Mouse (Mus musculus): ENCODE data around the gene Zfp318. TPM values are rescaled to one million over a fixed set of nuclear protein-coding genes. Genes with fewer than 3 reads are reported as not detected.

Zfp318 gene
- polyA plus RNA-seq, 1 experiment, result 26.2 TPM

GRCm38 (mm10) chr17:46444839-46445579 is 61.5 kb downstream of the Zfp318 start:
- H3K4me1 ChIP-seq (ENCODE audit: control insufficient read depth, insufficient read depth, low read length), result no peaks in the 10 kb centered on the region
- no peak overlapping the region for H3K27ac ChIP-seq (ENCODE audit: insufficient read depth, low read depth, low read length)
- TF ChIP-seq POLR2A (IDR thresholded peaks at IDR 0.05; ENCODE audit: borderline replicate concordance, low read depth, low read length) (no peak), CTCF (IDR thresholded peaks at IDR 0.05; ENCODE audit: low read depth, low read length) (no peak)
- H3K4me3 ChIP-seq (ENCODE audit: insufficient read depth, low read length), result no peak overlapping the region

- H3K27ac ChIP-seq (ENCODE audit: insufficient read depth, low read depth, low read length), result no peak overlapping the region
- no peak overlapping the region for H3K4me3 ChIP-seq (ENCODE audit: insufficient read depth, low read length)
- no peak for TF ChIP-seq POLR2A (IDR thresholded peaks at IDR 0.05; ENCODE audit: borderline replicate concordance, low read depth, low read length)
- H3K4me1 ChIP-seq (ENCODE audit: control insufficient read depth, insufficient read depth, low read length), result no peaks in the 10 kb centered on the region
Measured at GRCm38 (mm10) chr17:46446264-46446663, 62.7 kb downstream of the Zfp318 start.

- Histone ChIP-seq H3K27ac (ENCODE audit: insufficient read depth, low read depth, low read length) (no peak overlapping the region), H3K4me3 (ENCODE audit: insufficient read depth, low read length) (no peak overlapping the region), H3K4me1 (ENCODE audit: control insufficient read depth, insufficient read depth, low read length) (no peaks in the 10 kb centered on the region)
- TF ChIP-seq POLR2A (IDR thresholded peaks at IDR 0.05; ENCODE audit: borderline replicate concordance, low read depth, low read length) (no peak), CTCF (IDR thresholded peaks at IDR 0.05; ENCODE audit: low read depth, low read length) (no peak)
Measured at GRCm38 (mm10) chr17:46452683-46453082, 69.2 kb downstream of the Zfp318 start.

DNA sequence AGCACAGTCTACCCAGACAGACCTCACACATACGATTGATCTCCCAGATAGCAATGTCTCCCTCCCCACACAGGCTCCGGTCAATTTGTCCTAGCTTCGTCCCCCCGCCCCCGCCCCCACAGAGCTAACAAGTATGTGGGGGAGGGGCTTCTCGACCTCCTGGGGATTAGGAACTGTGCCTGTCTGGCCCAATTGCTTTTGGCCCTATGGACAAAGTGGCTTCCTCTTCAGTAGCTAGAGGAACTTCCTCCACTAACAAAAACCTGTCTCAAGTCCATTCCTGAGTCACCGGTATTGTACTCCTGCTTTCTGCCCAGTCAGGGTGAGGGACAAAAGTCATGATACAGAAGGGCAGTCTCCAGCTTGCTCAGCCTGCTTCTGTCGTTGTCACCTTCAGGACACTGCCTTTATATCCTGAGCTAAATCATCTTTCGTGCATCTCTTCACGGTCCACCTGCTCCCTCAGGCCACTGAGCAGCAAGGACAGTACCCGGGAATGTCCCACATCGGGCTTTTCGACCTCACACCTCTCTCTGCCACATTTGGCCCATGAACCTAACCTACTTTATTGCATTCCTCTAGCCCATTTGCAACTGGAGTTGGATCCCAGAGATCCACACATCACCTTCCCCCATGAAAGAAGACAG is 69.9 kb downstream of the Zfp318 start:
- no peaks in the 10 kb centered on the region for H3K4me1 ChIP-seq (ENCODE audit: control insufficient read depth, insufficient read depth, low read length)
- no peak for TF ChIP-seq CTCF (IDR thresholded peaks at IDR 0.05; ENCODE audit: low read depth, low read length)
- no peak overlapping the region for H3K27ac ChIP-seq (ENCODE audit: insufficient read depth, low read depth, low read length)
- no peak overlapping the region for H3K4me3 ChIP-seq (ENCODE audit: insufficient read depth, low read length)

DNA sequence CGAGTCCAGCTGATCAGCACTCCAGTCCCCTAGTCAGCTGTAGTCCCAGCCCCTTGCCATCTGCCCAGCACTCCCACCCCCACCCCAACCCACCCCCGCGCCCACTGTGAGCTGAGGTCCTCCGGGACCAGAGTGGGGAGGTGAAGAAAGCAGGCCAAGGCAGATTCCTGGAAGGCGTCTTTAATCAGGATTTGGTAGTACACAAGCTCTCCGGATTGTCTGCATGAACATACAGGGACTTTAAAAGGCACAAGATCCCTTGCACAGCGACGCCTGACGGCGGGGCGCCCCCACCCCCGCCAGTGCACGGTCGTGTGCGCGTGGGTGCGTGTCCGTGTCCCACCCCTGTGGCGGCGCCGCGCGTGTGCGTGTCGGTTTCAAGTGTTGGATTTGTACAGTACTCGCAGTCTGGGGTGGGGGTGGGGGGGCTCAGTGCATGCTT is 70.5 kb downstream of the Zfp318 start:
- Histone ChIP-seq H3K4me3 (ENCODE audit: insufficient read depth, low read length) (no peak overlapping the region), H3K4me1 (ENCODE audit: control insufficient read depth, insufficient read depth, low read length) (no peaks in the 10 kb centered on the region), H3K27ac (ENCODE audit: insufficient read depth, low read depth, low read length) (no peak overlapping the region)
- TF ChIP-seq POLR2A (IDR thresholded peaks at IDR 0.05; ENCODE audit: borderline replicate concordance, low read depth, low read length) (no peak), CTCF (IDR thresholded peaks at IDR 0.05; ENCODE audit: low read depth, low read length) (no peak)

- no peak for TF ChIP-seq CTCF (IDR thresholded peaks at IDR 0.05; ENCODE audit: low read depth, low read length)
- no peak for TF ChIP-seq POLR2A (IDR thresholded peaks at IDR 0.05; ENCODE audit: borderline replicate concordance, low read depth, low read length)
- no peak overlapping the region for H3K4me3 ChIP-seq (ENCODE audit: insufficient read depth, low read length)
- no peak overlapping the region for H3K27ac ChIP-seq (ENCODE audit: insufficient read depth, low read depth, low read length)
- no peaks in the 10 kb centered on the region for H3K4me1 ChIP-seq (ENCODE audit: control insufficient read depth, insufficient read depth, low read length)
Measured at GRCm38 (mm10) chr17:46454539-46454938, 71.0 kb downstream of the Zfp318 start.

- no peak for TF ChIP-seq CTCF (IDR thresholded peaks at IDR 0.05; ENCODE audit: low read depth, low read length)
- no peak for TF ChIP-seq POLR2A (IDR thresholded peaks at IDR 0.05; ENCODE audit: borderline replicate concordance, low read depth, low read length)
- Histone ChIP-seq H3K4me1 (ENCODE audit: control insufficient read depth, insufficient read depth, low read length) (no peaks in the 10 kb centered on the region), H3K27ac (ENCODE audit: insufficient read depth, low read depth, low read length) (no peak overlapping the region), H3K4me3 (ENCODE audit: insufficient read depth, low read length) (no peak overlapping the region)
Measured at GRCm38 (mm10) chr17:46455110-46455691, 71.7 kb downstream of the Zfp318 start.

GRCm38 (mm10) chr17:46457791-46458190 is 74.3 kb downstream of the Zfp318 start:
- H3K4me3 ChIP-seq (ENCODE audit: insufficient read depth, low read length), result no peak overlapping the region
- TF ChIP-seq CTCF (IDR thresholded peaks at IDR 0.05; ENCODE audit: low read depth, low read length) (peak; percentile 34; the same call in 1 of the 2 replicates), POLR2A (IDR thresholded peaks at IDR 0.05; ENCODE audit: borderline replicate concordance, low read depth, low read length) (no peak)
- H3K4me1 ChIP-seq (ENCODE audit: control insufficient read depth, insufficient read depth, low read length), result no peaks in the 10 kb centered on the region
- no peak overlapping the region for H3K27ac ChIP-seq (ENCODE audit: insufficient read depth, low read depth, low read length)

GRCm38 (mm10) chr17:46458439-46458838 is 74.9 kb downstream of the Zfp318 start:
- no peak for TF ChIP-seq POLR2A (IDR thresholded peaks at IDR 0.05; ENCODE audit: borderline replicate concordance, low read depth, low read length)
- no peak for TF ChIP-seq CTCF (IDR thresholded peaks at IDR 0.05; ENCODE audit: low read depth, low read length)

DNA sequence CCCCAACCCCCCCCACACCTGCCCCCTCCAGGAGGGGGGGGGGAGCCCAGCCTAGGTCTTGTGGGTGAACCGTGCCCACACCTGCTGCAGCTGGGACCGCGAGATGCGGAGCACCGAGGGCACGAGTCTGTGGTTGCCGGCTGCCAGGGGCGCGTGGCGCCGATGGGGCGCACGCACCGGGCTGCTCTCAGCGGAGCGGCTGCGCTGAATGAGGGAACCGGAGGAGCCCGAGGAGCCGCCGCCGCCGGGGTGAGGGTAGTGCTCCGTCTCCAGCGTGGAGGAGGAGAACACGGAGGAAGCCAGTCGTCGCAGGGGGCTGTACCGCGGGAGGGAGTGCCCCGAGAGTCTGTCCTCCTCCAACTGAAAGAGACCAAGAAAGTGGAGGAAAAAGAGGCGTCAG is 77.1 kb downstream of the Zfp318 start:
- TF ChIP-seq POLR2A (IDR thresholded peaks at IDR 0.05; ENCODE audit: borderline replicate concordance, low read depth, low read length) (no peak), CTCF (IDR thresholded peaks at IDR 0.05; ENCODE audit: low read depth, low read length) (no peak)
- Histone ChIP-seq H3K4me1 (ENCODE audit: control insufficient read depth, insufficient read depth, low read length) (no peaks in the 10 kb centered on the region), H3K27ac (ENCODE audit: insufficient read depth, low read depth, low read length) (no peak overlapping the region), H3K4me3 (ENCODE audit: insufficient read depth, low read length) (peak overlapping the region; percentile 48)

More at GRCm38 (mm10) chr17:46458439-46458838, 74.9 kb downstream of the Zfp318 start:
- Histone ChIP-seq H3K4me3 (ENCODE audit: insufficient read depth, low read length) (no peak overlapping the region), H3K4me1 (ENCODE audit: control insufficient read depth, insufficient read depth, low read length) (no peaks in the 10 kb centered on the region), H3K27ac (ENCODE audit: insufficient read depth, low read depth, low read length) (no peak overlapping the region)

Data from bone marrow macrophage, adult 2 months (primary cell).